Mouse (Mus musculus): Measurements from ENCODE around the gene Agr3.

Agr3 gene

DNA sequence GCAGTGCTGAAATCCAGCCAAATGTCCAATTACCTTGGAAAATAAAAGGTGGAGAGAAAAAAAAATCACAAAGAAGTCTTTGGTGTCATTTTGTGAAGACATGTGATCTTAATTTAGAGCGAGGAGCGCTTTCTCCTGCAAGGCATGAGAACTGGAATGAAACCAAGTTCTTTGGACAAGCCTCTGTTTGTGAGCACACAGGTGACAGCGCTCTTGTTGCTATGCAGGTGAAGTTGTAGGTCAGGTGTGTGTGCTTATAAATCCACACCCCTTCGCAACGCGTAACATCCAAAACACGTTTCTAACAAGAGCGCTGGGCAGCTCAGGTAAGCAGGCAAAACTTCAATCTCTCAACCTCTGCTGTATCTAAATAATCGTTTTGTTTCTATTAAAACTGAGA is at the start of gene Agr3:
TSS of gene Agr3 (plus strand) at position 219 of the 400 bp plus-strand sequence.
- in situ Hi-C loops (cut with MboI, MseI) = no loop called here

DNA sequence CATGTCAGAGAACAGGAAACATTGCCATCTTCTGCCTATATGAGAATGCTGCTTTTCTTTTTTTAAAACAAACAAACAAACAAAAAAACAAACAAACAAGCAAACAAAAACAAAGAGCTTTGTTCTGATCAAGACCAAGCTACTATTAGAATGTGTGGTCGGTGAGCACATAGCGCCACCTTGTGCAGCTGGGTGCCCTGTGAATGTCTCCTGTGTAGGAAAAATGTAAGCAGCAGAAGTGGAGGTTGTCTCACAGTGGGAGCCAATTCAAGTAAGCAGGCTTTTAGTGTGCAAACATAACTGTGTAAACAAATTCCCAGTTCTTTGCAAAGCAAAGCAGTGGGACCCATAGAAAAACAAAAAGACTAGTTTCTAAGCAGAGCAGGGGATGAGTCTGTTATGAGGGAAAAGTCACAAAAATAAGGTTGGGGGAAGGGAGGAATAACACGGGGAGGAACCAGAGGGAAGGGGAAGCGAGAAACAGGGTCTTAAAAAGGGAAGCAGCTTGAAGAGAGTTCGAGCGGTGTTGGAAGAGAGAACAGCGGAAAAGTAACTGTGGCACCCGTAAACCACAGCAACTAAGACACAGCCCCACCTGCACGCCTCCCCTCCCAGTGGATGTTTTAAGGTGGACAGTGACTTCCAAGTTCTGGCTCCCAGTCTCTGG is 40.4 kb upstream of the Agr3 start:
- in situ Hi-C loops (cut with MboI, MseI) = loop anchor here (5.0 kb wide), 2 partner anchors 53 to 72 kb away; no protein-coding TSS in a partner anchor

DNA sequence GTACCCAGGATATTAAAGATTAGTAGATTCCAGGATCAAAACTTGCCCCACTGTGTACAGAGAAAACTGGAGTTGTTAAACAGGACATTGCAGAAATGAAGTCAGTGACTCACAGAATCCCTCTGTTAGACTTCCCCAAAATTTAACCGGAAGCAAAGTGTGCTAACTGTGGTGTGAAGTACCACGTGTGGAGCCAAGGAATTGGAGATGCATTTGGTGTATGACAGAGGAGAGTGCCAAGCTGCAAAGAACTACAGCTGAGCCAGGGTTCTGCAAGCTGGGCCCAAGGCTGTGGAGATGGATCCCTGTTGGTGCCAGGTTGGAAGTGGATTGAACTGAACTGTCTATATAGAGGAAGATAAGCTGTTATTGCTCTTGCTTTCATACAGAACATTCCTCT is 36.0 kb upstream of the Agr3 start:
- in situ Hi-C loops (cut with MboI, MseI) = loop anchor here in 1 of 2 experiments (5.0 kb wide), 1 partner anchor 68 kb away; no protein-coding TSS in a partner anchor

DNA sequence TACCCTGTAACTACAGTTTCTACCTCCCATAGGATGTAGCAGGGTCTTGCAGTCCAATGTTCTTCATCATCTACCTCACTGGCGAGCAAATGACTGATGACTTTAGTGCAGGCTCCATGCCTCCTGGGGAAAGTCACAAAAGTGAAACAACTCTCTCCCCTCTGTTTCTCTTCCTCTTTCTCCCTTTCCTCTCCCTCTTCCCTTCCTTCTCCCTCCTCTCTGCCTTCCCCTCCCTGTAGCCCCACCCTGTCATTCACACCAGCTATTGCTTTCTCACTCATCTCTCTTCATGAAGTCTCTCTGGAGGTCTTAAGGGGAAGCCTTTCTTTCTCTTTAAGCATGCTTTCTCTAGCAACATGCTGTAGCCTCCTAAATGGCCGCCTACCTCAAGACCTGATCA is 34.7 kb upstream of the Agr3 start:
- in situ Hi-C loops (cut with MboI, MseI) = loop anchor here (5.0 to 10.0 kb wide), 2 partner anchors 67 to 104 kb away; partner anchors contain the start of gene Agr2 (in 1 of the 2)

DNA sequence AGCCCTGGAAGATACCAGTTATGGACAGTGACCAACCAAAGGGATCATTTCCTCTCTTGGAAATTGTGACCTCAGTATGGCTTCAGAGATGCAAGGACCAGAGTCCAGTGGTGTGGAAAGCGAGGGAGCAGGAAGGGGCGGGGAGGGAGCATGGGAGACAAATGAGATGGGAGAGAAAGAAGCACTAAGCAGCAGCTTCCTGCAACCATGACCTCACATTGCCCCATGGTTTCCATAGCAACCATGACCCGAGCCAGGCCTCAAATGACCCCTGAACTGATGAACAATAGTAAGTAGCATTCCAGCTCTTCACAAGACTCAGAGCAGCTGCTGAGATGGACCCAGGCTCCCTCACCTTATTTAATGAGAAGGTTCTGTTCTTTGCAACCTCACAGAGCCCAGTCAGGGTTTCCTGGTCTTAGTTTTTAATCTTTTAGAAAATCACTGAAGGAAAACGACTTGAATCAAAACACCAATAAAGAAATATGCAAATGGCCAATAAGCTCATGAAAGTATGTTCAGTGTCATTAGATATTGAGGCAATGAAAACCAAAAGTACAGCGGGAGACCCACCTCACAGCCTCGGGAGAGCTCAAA is 31.0 kb upstream of the Agr3 start:
- in situ Hi-C loops (cut with MboI, MseI) = loop anchor here (5.0 to 10.0 kb wide), 2 partner anchors 63 to 100 kb away; partner anchors contain the start of gene Agr2 (in 1 of the 2)

DNA sequence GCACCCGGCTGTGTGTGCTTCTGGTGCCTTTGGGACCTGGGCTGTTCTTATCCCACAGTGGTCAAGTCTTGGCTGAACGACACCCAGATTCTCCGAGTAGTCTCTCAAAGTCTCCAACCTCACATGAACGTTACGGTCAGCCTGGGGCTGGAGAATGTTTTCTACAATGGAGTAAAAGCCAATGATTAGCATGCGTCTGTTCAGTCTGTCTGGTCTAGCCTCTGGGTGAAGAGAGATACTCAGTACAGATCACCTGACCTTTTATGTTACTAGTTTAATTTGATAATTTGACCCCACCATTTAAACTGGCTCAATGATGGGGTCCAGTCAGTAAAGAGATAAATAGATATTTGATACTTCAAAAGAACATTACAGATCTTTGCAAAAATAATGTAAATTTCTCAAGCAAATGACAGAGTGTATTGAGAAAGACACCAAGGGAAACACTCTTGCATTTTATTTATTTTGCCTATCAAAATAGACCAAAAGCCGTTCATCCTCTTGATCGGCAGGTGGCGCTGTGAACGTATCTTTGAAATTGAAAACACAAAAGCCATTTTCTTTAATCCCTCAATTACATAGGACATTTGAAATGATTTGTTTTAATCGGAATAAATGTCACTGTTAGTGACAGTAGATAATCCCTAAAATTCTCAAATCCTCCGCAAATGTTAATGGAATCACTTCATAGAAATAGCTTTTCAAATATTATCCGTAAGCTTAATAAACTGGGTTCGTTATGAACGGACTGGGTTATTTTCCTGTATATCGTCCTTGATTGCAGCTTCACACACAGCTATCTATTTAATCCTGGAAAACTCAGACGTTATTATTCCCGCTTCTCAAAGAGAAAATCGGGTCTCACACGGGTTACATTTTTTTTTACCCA is 29.3 kb upstream of the Agr3 start:
- in situ Hi-C loops (cut with MboI, MseI) = loop anchor here in 1 of 2 experiments (10.0 kb wide), 1 partner anchor 99 kb away; the partner anchor contains the start of gene Agr2

DNA sequence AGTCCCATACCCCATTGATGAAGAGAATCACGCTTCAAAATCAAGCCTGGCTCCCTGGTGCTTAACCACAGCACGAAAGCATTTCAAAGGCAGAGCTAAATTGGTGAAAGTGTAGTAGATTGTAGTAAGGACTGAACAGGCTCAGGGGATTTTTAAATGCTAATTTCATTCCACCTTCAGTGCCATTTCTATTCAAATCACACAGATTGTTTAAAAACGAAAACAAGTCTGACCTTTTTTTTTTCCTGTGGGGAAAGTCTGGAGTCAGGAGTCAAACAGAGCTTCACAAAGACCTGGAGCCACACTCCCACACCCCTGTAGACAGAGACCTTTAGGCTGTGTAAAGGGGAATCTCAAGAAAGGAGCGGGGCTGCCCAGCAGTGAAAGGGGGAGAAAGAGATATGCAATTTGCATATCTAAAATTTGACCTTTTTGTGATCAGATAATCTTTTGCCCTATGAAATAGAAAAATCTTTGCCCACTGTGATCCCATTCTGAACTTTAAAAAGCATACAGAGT is 28.6 kb upstream of the Agr3 start:
- in situ Hi-C loops (cut with MboI, MseI) = loop anchor here in 1 of 2 experiments (10.0 kb wide), 1 partner anchor 98 kb away; the partner anchor contains the start of gene Agr2

DNA sequence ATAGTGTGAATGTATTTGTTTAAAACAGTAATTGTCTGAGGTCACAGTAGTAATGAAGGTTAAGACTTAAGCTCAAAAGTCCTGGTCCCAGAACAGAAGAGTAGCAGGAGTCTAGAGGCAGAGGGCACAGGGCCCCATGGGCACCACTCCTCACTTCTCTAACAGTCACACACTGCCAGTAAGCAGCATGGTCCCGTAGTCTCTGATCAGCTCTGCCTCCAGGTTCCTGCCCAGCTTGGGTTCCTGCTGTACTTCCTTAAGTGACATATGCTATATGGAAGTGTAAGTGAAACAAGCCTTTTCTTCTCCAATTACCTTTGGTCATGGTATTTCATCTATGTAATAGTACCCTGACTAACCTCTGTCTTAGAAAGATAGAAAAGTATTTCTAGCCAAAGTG is 14.8 kb upstream of the Agr3 start:
- in situ Hi-C loops (cut with MboI, MseI) = no loop called here

DNA sequence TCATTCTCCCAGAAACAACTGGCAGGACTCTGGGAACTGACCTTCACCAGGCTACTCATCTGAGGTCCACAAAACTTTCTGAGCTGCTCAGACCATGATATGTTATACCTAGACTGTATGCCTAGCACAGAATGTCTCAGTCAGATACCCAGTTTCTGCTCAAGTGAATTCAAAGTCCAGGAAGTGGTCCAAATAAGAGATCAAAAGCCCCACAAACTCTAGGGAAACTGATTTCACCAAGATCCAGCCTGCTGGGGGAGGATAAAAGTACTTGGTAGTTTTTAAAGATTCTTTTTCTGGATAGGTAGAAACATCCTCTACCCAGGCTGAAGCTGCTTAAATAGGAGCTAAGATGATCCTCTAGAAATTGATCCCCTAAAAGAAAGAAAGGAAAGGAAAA is 9.6 kb upstream of the Agr3 start:
- in situ Hi-C loops (cut with MboI, MseI) = no loop called here

DNA sequence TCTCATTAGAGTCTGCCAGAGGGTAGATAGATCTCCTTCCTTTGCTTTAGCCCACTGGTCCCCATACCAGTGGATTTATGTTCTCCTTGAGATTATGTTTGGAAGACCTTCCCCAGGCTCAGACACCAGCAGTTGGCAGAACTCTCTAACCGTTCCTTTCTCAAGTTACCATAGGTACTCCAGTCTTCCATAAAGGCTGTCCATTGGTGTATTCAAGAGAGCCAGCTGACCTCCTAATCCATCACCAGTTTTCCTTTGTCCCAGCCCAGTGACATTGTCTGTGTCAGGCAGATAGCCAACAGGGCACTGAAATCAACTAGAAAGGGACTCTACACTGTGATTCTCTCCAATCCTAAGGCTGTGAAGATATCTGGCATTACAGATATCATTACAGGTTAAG is 9.0 kb upstream of the Agr3 start:
- in situ Hi-C loops (cut with MboI, MseI) = no loop called here

DNA sequence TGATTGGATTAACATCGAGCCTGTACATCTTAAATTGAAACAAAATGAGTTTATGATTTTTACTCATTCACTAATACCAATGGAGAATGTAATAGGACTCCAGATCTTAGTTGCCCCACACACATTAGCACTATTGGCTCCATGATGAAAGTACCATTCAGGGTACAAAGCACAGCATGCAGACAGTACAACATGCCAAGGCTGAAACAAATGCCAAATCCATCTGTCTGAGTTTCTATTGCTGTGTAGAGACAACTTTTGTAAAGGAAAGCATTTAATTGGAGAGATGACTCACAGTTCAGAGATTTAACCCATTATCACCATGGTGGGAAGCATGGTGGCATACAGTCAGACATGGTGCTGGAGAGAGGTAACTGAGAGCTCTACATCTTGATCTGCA is 7.4 kb upstream of the Agr3 start:
- in situ Hi-C loops (cut with MboI, MseI) = no loop called here

DNA sequence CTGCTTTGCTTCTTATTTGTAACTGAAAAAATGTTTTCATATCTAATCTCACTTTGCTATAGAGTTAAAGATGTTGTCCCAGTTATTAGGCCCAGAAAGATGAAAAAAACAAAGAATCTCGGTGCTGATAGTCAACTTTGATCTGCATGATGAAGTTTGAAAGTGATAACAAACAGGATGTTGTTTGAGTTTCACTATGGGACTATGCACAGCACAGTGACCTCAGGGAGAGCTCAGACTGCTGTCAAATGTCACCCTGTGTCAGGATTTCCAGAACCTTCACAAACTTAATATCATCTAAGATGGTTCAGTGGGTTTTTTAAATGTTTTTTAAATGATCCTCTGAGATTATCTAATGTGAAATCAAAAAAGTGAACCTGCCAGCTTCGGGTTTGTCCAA is 2.4 kb downstream of the Agr3 start:
- in situ Hi-C loops (cut with MboI, MseI) = no loop called here

DNA sequence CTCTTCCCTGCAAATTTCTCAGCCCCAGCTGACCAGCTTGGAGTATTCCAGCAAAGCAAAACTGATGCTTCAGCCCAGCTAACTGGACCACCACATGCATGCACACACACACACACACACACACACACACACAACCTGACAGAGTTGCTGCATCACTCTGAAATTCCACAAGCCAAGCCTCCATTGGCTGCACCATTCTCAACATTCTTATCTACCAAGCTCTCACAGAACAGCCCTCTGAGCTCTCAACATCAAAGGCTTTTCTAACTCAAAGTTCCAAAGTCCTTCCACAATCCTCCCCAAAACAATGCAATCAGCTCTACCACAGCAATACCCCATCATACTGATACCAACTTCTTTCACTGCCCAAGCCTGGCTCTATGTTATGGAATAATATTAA is 7.4 kb downstream of the Agr3 start:
- in situ Hi-C loops (cut with MboI, MseI) = no loop called here

DNA sequence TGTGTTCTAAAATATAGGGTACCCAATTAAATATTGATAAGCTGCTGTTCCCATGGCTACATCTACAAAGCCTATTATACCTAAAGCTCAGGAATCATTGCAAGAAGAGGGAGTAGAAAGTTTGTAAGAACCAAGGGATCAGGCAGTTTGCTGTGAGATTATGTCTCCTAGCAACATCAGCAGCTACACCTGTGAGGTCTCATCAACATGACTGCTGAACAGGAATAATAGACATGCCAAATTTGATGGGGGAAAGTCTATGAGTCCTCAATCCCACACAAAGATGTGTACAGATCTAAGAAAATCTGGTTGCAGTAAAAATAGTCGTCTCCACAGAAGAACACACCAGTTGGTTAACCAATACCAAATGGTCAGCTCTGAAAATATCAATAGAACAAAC is 26.3 kb downstream of the Agr3 start:
- in situ Hi-C loops (cut with MboI, MseI) = no loop called here

DNA sequence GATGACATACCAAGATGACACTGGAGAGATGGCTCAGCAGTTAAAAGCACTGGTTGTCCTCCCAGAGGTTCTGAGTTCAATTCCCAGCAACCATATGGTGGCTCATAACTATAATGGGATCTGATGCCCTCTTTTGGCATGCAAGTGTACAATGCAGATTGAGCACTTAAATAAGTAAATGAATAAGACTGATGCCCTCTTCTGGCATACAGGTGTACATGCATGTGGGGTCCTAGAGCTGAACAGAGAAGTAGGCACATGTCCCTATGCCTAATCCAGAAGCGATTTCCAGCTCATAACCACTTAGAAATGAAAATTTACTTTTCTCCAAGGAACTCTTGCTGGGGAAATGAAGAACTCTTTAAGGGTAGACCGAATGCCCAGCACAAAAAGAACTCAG is 31.8 kb downstream of the Agr3 start:
- in situ Hi-C loops (cut with MboI, MseI) = loop anchor here (5.0 kb wide), 2 partner anchors 65 to 70 kb away; no protein-coding TSS in a partner anchor

DNA sequence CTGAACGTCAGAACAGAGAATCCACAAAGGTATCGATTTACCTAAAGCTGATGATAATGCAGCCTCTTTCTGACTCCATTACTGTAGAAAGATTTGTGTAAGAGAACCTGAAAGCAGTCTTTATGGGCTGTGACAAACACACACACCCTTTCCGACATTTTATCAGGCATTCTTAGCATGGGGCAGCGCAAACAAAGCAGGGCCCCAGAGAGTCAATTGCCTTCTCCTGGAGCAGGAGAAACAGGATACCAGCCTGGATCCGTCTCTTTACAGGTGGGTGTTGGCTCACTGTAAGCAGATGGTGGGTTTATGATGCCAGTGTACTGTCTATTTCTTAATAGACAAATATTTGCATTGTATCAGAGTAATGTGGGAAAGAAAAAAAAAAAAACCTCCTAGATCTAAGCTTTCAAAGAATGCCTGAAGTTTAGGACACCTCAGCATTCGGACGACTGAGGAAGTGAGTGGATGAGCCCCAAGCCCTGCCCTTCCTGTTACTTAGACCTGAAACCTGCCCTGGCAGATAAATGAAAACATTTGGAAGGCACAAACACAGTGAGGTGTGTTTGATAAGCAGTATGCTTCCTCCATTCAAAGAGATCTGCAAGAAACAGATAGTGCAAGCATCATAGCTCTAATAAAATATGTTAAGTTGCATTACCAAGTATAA is 40.8 kb downstream of the Agr3 start:
- in situ Hi-C loops (cut with MboI, MseI) = no loop called here

DNA sequence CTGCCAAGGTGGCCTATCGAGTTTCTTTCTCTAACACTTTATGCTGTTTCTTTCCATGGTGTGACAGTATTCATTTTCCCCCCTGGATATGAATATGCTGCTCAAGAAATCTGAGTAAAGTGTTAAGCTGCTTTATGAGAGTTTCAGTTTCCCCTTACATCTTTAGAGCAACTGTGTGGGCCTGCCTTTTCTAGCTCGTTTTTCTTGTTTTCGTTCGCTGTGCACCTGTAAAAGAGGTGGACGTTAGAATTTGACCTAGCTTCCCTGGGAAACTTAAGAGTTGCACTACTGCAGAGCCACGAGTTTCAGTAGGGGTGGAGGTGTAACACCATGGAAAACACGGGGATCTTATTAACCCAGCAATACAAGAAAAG is 41.3 kb downstream of the Agr3 start:
- in situ Hi-C loops (cut with MboI, MseI) = no loop called here

DNA sequence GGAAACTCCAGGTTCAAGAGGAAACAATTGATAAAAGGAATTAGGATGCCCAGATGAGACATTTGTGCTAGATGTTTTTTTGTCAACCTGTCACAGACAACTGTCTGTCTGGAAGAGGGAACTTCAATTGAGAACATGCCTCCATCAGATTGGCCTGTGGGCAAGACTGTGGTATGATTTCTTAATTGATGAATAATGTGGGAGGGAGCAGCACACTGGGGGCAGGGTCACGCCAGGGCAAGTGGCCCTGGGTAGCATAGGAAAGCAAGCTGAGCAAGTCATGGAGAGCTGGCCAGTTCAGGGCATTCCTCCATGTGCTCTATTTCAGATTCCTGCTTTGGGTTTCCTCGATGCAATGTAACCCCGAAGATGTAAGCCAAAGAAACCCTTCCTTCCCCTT is 50.5 kb downstream of the Agr3 start:
- in situ Hi-C loops (cut with MboI, MseI) = no loop called here

DNA sequence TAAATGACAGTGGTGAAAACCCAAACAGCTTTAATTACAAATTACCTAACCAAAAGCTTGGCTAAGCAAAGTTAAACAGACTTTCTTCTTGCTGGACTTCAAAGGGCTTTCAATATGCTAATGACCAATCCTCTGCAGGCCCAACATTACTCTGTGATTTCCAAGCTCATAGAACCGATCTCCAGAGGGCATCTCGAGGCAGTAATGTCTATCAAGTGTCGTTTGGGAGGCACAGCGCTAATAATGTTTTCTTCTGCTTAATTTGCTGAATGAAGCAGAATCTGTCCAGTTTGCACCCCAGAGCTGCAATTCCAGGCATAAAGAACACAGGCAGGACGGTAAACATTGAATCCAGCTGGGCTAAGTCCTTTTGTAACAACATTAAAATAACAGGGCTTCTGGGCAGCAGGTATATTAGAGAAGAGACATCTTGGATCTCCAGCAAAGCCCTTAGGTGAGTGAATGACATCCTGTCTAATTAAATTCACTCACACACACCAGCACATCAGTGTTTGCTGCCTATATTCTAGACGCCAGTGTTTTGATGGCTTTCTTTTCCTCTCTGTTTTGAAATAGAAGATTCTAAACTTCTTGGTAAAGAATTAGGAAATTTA is 52.3 kb downstream of the Agr3 start:
- in situ Hi-C loops (cut with MboI, MseI) = no loop called here

DNA sequence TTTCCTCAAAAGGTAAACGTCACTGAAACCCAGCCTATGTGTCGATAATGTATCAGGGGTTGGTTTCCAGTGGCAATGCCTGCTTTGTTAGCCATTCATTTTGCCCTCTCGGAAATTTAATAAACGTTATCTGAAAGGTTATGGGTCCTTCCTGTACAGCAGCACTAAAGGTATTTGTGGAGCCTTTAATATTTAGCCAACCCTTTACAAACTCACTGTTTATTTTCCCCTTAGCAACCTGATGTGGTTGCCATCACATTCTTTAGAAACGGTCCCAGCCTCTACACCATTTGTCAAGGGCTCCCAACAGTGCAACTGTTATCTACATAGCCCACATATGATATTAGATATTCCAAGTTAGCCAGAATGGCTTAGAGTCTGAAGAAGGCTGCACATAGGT is 54.2 kb downstream of the Agr3 start:
- in situ Hi-C loops (cut with MboI, MseI) = no loop called here

Data from T-helper 17 cell (primary cell).